Mouse (Mus musculus): ENCODE data around the gene Ddx51.

GRCm38 (mm10) chr5:110646377-110646776 lies 6.9 kb upstream of the Ddx51 start:
- TF ChIP-seq CTCF (IDR thresholded peaks at IDR 0.05; ENCODE audit: insufficient read depth, low read depth, low read length) (no peak), POLR2A (IDR thresholded peaks at IDR 0.05; ENCODE audit: insufficient read depth, low read depth, low read length) (no peak)

All from olfactory bulb, adult 2 months (tissue).